Mouse (Mus musculus): Measurements from ENCODE around the gene Sel1l2. TPM values are rescaled to one million over a fixed set of nuclear protein-coding genes. Genes with fewer than 3 reads are reported as not detected.
A peak's percentile ranks its signal among the peaks of the same experiment; 100 is the strongest.

Sel1l2 gene
- total RNA-seq (2012; rRNA removed) = not detected in 2 replicates

DNA sequence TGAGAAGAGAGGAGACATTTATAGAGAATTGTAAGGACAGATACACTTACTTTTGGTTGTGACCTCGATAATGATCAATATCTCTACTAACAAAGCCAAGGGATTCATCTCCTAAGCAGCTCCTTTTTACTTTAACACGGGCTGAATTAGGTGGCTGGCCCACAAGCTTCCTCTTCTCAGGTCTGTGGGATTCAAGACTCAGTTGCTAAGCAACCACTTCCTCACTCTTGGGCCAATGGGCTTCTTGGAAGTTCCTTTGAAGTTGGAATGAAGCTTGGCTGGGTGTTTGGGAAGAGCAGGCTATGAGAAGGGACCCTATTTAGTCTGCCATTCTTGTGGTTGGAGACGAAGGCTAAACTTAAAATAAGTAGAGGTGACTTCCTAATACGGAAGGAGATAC, at the start of gene Sel1l2:
Gene Sel1l2 (minus strand): TSS at position 182 of the 400 bp plus-strand sequence.
- no peak for DNase-seq (ENCODE audit: low read depth, low spot score)
- Histone ChIP-seq H3K36me3 (ENCODE audit: control insufficient read depth, insufficient read depth, low read length, poor library complexity, severe bottlenecking) (no peaks in the 10 kb centered on the region), H3K9ac (ENCODE audit: insufficient read depth, low read depth, low read length, poor library complexity, severe bottlenecking) (no peak within 1 kb of the TSS), H3K4me1 (ENCODE audit: control insufficient read depth in 2 of 2, insufficient read depth in 2 of 2, low read length in 2 of 2, poor library complexity in 1 of 2) (no peaks in the 10 kb centered on the region), H3K9me3 (ENCODE audit: control insufficient read depth, insufficient read depth, low read depth, low read length) (no peaks in the 10 kb centered on the region), H3K4me3 (ENCODE audit: insufficient read depth in 1 of 2, low read depth in 1 of 2, low read length in 2 of 2, poor library complexity in 1 of 2, severe bottlenecking in 1 of 2) (no peak within 1 kb of the TSS), H3K27ac (ENCODE audit: insufficient read depth, low read depth, low read length, poor library complexity, severe bottlenecking) (no peak within 1 kb of the TSS)
- TF ChIP-seq CHD2 (IDR thresholded peaks at IDR 0.05; ENCODE audit: low read depth, low read length) (no peak), ZC3H11A (IDR thresholded peaks at IDR 0.05; ENCODE audit: borderline replicate concordance, low read depth, low read length) (no peak), ZNF384 (IDR thresholded peaks at IDR 0.05; ENCODE audit: low read depth, low read length) (no peak), MAFK (IDR thresholded peaks at IDR 0.05; ENCODE audit: insufficient read depth, low read depth, low read length) (no peak), HCFC1 (IDR thresholded peaks at IDR 0.05; ENCODE audit: borderline replicate concordance, insufficient read depth, low read length) (no peak)
- in situ Hi-C loops (cut with MboI; ENCODE audit: low sequenced_read_pairs in 2 of 2, unreplicated experiment in 2 of 2) = no loop called here

DNA sequence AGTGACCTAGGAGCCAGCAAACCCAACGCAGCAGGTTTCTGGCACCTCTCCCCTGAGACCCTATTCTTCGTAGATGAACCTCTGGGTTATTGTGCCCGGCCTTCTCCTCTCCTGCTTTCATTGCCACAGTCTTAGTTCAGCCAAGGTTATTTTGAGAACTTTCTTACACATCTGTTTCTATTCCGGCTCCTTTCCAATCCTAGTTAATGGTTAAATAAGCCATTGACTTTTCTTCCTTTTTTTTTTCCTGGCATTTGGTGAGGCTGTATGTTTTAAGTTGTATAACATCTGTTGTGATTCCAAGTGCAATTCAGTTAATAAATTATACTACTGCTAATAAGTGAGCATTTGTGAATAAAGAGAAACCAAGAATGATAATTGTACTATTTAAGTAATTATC, 49.6 kb upstream of the Sel1l2 start:
- DNase-seq (ENCODE audit: low read depth, low spot score) = no peak
- Histone ChIP-seq H3K36me3 (ENCODE audit: control insufficient read depth, insufficient read depth, low read length, poor library complexity, severe bottlenecking) (no peaks in the 10 kb centered on the region), H3K4me3 (ENCODE audit: insufficient read depth in 1 of 2, low read depth in 1 of 2, low read length in 2 of 2, poor library complexity in 1 of 2, severe bottlenecking in 1 of 2) (no peak overlapping the region), H3K27ac (ENCODE audit: insufficient read depth, low read depth, low read length, poor library complexity, severe bottlenecking) (no peak overlapping the region), H3K9me3 (ENCODE audit: control insufficient read depth, insufficient read depth, low read depth, low read length) (no peaks in the 10 kb centered on the region), H3K4me1 (ENCODE audit: control insufficient read depth in 2 of 2, insufficient read depth in 2 of 2, low read length in 2 of 2, poor library complexity in 1 of 2) (no peaks in the 10 kb centered on the region), H3K9ac (ENCODE audit: insufficient read depth, low read depth, low read length, poor library complexity, severe bottlenecking) (no peak overlapping the region)
- no peak for TF ChIP-seq ZC3H11A (IDR thresholded peaks at IDR 0.05; ENCODE audit: borderline replicate concordance, low read depth, low read length)
- TF ChIP-seq MAFK (IDR thresholded peaks at IDR 0.05; ENCODE audit: insufficient read depth, low read depth, low read length) = no peak
- no peak for TF ChIP-seq ZNF384 (IDR thresholded peaks at IDR 0.05; ENCODE audit: low read depth, low read length)
- TF ChIP-seq CHD2 (IDR thresholded peaks at IDR 0.05; ENCODE audit: low read depth, low read length) = no peak
- TF ChIP-seq HCFC1 (IDR thresholded peaks at IDR 0.05; ENCODE audit: borderline replicate concordance, insufficient read depth, low read length) = no peak
- in situ Hi-C loops (cut with MboI; ENCODE audit: low sequenced_read_pairs in 2 of 2, unreplicated experiment in 2 of 2) = no loop called here

DNA sequence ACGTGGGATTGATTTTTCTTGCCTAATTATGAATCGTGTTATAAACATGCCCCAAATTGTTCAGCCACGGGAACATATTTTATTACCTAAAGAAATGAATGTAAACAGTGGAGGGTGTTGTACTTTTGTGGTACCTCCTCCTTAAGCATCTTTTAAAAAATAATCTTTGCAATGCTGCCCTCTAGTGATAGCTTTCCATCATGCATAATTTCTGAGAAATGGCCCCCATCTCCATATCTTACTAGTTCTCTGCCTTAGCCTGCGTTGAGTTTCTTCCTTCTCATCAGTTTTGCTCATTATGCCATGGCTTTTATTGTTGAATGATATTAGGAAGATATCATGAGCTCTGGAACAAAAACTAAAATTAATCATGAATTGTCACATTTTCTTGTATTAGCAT, 37.8 kb upstream of the Sel1l2 start:
- TF ChIP-seq ZNF384 (IDR thresholded peaks at IDR 0.05; ENCODE audit: low read depth, low read length) (no peak), MAFK (IDR thresholded peaks at IDR 0.05; ENCODE audit: insufficient read depth, low read depth, low read length) (no peak), HCFC1 (IDR thresholded peaks at IDR 0.05; ENCODE audit: borderline replicate concordance, insufficient read depth, low read length) (no peak), CHD2 (IDR thresholded peaks at IDR 0.05; ENCODE audit: low read depth, low read length) (no peak), ZC3H11A (IDR thresholded peaks at IDR 0.05; ENCODE audit: borderline replicate concordance, low read depth, low read length) (no peak)
- Histone ChIP-seq H3K4me3 (ENCODE audit: insufficient read depth in 1 of 2, low read depth in 1 of 2, low read length in 2 of 2, poor library complexity in 1 of 2, severe bottlenecking in 1 of 2) (no peak overlapping the region), H3K36me3 (ENCODE audit: control insufficient read depth, insufficient read depth, low read length, poor library complexity, severe bottlenecking) (no peaks in the 10 kb centered on the region), H3K4me1 (ENCODE audit: control insufficient read depth in 2 of 2, insufficient read depth in 2 of 2, low read length in 2 of 2, poor library complexity in 1 of 2) (no peaks in the 10 kb centered on the region), H3K9ac (ENCODE audit: insufficient read depth, low read depth, low read length, poor library complexity, severe bottlenecking) (no peak overlapping the region), H3K27ac (ENCODE audit: insufficient read depth, low read depth, low read length, poor library complexity, severe bottlenecking) (no peak overlapping the region), H3K9me3 (ENCODE audit: control insufficient read depth, insufficient read depth, low read depth, low read length) (no peaks in the 10 kb centered on the region)
- in situ Hi-C loops (cut with MboI; ENCODE audit: low sequenced_read_pairs in 2 of 2, unreplicated experiment in 2 of 2) = no loop called here
- DNase-seq (ENCODE audit: low read depth, low spot score) = peak; percentile 39

DNA sequence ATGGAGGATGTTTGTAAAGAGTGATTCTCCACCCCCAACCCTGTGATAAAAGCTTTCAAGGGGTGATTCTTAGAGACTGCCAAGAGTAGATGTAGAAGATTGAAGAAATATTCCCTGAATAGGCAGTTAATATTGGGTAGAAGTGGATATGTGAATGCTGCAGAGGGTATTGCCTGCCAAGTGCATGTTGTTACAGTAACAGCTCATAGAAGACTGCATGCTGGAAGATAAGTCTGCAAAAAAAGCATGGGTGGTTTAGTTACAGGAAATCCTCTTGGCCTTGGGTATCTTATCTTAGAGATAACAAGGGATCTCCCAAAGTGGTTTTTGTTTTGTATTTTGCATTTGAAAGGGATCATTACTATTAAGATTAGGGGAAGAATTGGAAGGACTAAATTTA, 36.3 kb upstream of the Sel1l2 start:
- DNase-seq (ENCODE audit: low read depth, low spot score) = no peak
- H3K27ac ChIP-seq (ENCODE audit: insufficient read depth, low read depth, low read length, poor library complexity, severe bottlenecking) = no peak overlapping the region
- no peak overlapping the region for H3K4me3 ChIP-seq (ENCODE audit: insufficient read depth in 1 of 2, low read depth in 1 of 2, low read length in 2 of 2, poor library complexity in 1 of 2, severe bottlenecking in 1 of 2)
- no peaks in the 10 kb centered on the region for H3K4me1 ChIP-seq (ENCODE audit: control insufficient read depth in 2 of 2, insufficient read depth in 2 of 2, low read length in 2 of 2, poor library complexity in 1 of 2)
- in situ Hi-C loops (cut with MboI; ENCODE audit: low sequenced_read_pairs in 2 of 2, unreplicated experiment in 2 of 2) = no loop called here
- H3K9me3 ChIP-seq (ENCODE audit: control insufficient read depth, insufficient read depth, low read depth, low read length) = no peaks in the 10 kb centered on the region
- TF ChIP-seq ZC3H11A (IDR thresholded peaks at IDR 0.05; ENCODE audit: borderline replicate concordance, low read depth, low read length) (no peak), CHD2 (IDR thresholded peaks at IDR 0.05; ENCODE audit: low read depth, low read length) (no peak), MAFK (IDR thresholded peaks at IDR 0.05; ENCODE audit: insufficient read depth, low read depth, low read length) (no peak), ZNF384 (IDR thresholded peaks at IDR 0.05; ENCODE audit: low read depth, low read length) (no peak), HCFC1 (IDR thresholded peaks at IDR 0.05; ENCODE audit: borderline replicate concordance, insufficient read depth, low read length) (no peak)
- no peak overlapping the region for H3K9ac ChIP-seq (ENCODE audit: insufficient read depth, low read depth, low read length, poor library complexity, severe bottlenecking)
- H3K36me3 ChIP-seq (ENCODE audit: control insufficient read depth, insufficient read depth, low read length, poor library complexity, severe bottlenecking) = no peaks in the 10 kb centered on the region

DNA sequence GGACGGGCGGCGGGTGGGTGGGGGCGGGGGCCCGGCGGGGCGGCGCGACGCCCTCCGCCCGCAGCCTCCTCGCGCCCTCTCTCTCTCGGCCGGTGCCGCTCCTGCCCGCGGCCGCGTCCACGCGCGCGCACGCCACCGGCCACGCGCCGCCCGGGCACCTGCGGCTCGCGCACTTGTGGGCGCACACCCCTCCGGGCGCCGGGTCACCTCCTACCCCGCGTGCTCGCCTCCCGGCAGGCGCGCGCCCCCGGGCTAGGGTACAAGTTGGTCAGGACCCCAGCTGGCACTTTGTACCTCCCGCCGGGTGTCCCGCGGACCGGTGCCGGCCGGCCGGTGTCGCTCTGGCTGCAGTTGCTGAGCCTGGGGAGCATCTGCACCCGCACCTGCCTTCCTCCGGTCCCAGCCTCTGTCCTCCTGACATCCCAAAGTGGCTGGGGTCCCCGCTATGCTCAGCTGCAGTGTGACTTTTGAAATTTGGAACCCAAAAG, 6.3 kb upstream of the Sel1l2 start:
- peak overlapping the region; percentile 87 to 88 for H3K4me3 ChIP-seq (ENCODE audit: insufficient read depth in 1 of 2, low read depth in 1 of 2, low read length in 2 of 2, poor library complexity in 1 of 2, severe bottlenecking in 1 of 2)
- in situ Hi-C loops (cut with MboI; ENCODE audit: low sequenced_read_pairs in 2 of 2, unreplicated experiment in 2 of 2) = no loop called here
- H3K4me1 ChIP-seq (ENCODE audit: control insufficient read depth in 2 of 2, insufficient read depth in 2 of 2, low read length in 2 of 2, poor library complexity in 1 of 2) = no peaks in the 10 kb centered on the region
- TF ChIP-seq HCFC1 (IDR thresholded peaks at IDR 0.05; ENCODE audit: borderline replicate concordance, insufficient read depth, low read length) = 0 out of 2 replicates have a peak, but pooled peaks have one; percentile 51
- TF ChIP-seq CHD2 (IDR thresholded peaks at IDR 0.05; ENCODE audit: low read depth, low read length) = no peak
- no peak for TF ChIP-seq ZNF384 (IDR thresholded peaks at IDR 0.05; ENCODE audit: low read depth, low read length)
- TF ChIP-seq MAFK (IDR thresholded peaks at IDR 0.05; ENCODE audit: insufficient read depth, low read depth, low read length) = no peak
- no peak for TF ChIP-seq ZC3H11A (IDR thresholded peaks at IDR 0.05; ENCODE audit: borderline replicate concordance, low read depth, low read length)
- H3K9me3 ChIP-seq (ENCODE audit: control insufficient read depth, insufficient read depth, low read depth, low read length) = no peaks in the 10 kb centered on the region
- no peak overlapping the region for H3K27ac ChIP-seq (ENCODE audit: insufficient read depth, low read depth, low read length, poor library complexity, severe bottlenecking)
- no peak for DNase-seq (ENCODE audit: low read depth, low spot score)
- peak overlapping the region; percentile 66 for H3K9ac ChIP-seq (ENCODE audit: insufficient read depth, low read depth, low read length, poor library complexity, severe bottlenecking)
- H3K36me3 ChIP-seq (ENCODE audit: control insufficient read depth, insufficient read depth, low read length, poor library complexity, severe bottlenecking) = no peaks in the 10 kb centered on the region

Measured in ES-E14 (cell line).